In the genomic region with DNA sequence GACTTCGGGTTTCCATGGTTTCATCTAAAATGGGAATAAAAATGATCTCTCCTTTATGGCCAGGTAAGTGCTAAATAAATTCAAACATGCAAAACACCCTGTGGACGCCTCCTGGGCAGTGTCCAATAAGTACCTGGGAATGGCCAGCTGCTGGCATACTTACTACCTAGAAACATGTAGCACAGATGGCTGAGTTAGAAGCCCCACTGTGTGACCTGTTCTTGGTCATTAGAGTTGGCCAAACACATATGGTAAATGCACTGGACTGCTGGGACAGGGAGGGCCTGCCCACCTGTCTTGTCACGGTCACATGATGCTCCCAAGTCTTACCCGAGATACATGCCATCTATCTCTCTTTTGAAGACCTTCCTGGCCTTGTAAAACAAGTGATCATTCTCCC, we compare ENCODE assay signal across 15 mouse cellular contexts.
"Had no signal": no experiment of that assay in that cellular context is flagged by ENCODE, and none has a peak within 500 bp of the region (broad histone marks: within the 10 kb centered on the region; RNA-seq: fewer than 3 reads in every experiment).

No protein-coding gene starts in this region.

- ATAC-seq: hindbrain, postnatal 0 days; intestine, embryonic 16.5 days; liver, embryonic 12.5 days had no signal

- DNase-seq: gastrocnemius, postnatal 14 days; gastrocnemius, postnatal 36 days; heart, adult 11 months; heart, adult 2 months; heart, postnatal 14 days; heart, postnatal 36 days; kidney, adult 11 months; kidney, adult 9 months; kidney, postnatal 14 days; layer of hippocampus, adult 9-11 months; layer of hippocampus, postnatal 36 days; left cerebral cortex, postnatal 4 days had no signal
